Mouse (Mus musculus): ENCODE data around the gene Lrrc75b. TPM values are rescaled to one million over a fixed set of nuclear protein-coding genes. Genes with fewer than 3 reads are reported as not detected.

Gene Lrrc75b
- polyA plus RNA-seq, 1 experiment from 2014 or later = 1.9 TPM

- peaks cover 12% of the 10 kb centered on the region for H3K4me1 ChIP-seq (ENCODE audit: control insufficient read depth, insufficient read depth, low read length)
- WGBS = 68% methylated on average over 13 of the region's 13 CpGs
- ATAC-seq = no peak
- no peak overlapping the region for H3K4me2 ChIP-seq (ENCODE audit: low read depth, low read length)
- H3K27ac ChIP-seq (ENCODE audit: low read length) = no peak overlapping the region
- no peaks in the 10 kb centered on the region for H3K9me3 ChIP-seq (ENCODE audit: control insufficient read depth, low read length)
- H3K9ac ChIP-seq (ENCODE audit: low read depth, low read length) = no peak overlapping the region
- H3K27me3 ChIP-seq (replicated peaks; ENCODE audit: control insufficient read depth, insufficient read depth, low read length) = no peaks in the 10 kb centered on the region
- H3K36me3 ChIP-seq (ENCODE audit: control insufficient read depth, insufficient read depth, low read length) = no peaks in the 10 kb centered on the region
- no peak overlapping the region for H3K4me3 ChIP-seq (ENCODE audit: low read length)
Measured at GRCm38 (mm10) chr10:75552701-75553450, 7.3 kb downstream of the Lrrc75b start.

- no peak overlapping the region for H3K4me3 ChIP-seq (ENCODE audit: low read length)
- no peak for ATAC-seq
- H3K36me3 ChIP-seq (ENCODE audit: control insufficient read depth, insufficient read depth, low read length) = no peaks in the 10 kb centered on the region
- 62% methylated on average over 2 of the region's 2 CpGs for WGBS
- no peak overlapping the region for H3K27ac ChIP-seq (ENCODE audit: low read length)
- no peaks in the 10 kb centered on the region for H3K9me3 ChIP-seq (ENCODE audit: control insufficient read depth, low read length)
- peaks cover 13% of the 10 kb centered on the region for H3K4me1 ChIP-seq (ENCODE audit: control insufficient read depth, insufficient read depth, low read length)
- no peak overlapping the region for H3K9ac ChIP-seq (ENCODE audit: low read depth, low read length)
- no peak overlapping the region for H3K4me2 ChIP-seq (ENCODE audit: low read depth, low read length)
- H3K27me3 ChIP-seq (replicated peaks; ENCODE audit: control insufficient read depth, insufficient read depth, low read length) = no peaks in the 10 kb centered on the region
Measured at GRCm38 (mm10) chr10:75552106-75552505, 8.0 kb downstream of the Lrrc75b start.

GRCm38 (mm10) chr10:75551175-75551574 is 9.0 kb downstream of the Lrrc75b start:
- no peak overlapping the region; the same call in 1 of the 2 replicates for H3K4me2 ChIP-seq (ENCODE audit: low read depth, low read length)
- H3K4me1 ChIP-seq (ENCODE audit: control insufficient read depth, insufficient read depth, low read length) = peaks cover 10% of the 10 kb centered on the region
- no peak overlapping the region for H3K27ac ChIP-seq (ENCODE audit: low read length)
- ATAC-seq = no peak
- H3K36me3 ChIP-seq (ENCODE audit: control insufficient read depth, insufficient read depth, low read length) = no peaks in the 10 kb centered on the region
- H3K4me3 ChIP-seq (ENCODE audit: low read length) = no peak overlapping the region
- peak overlapping the region; percentile 40; the same call in 1 of the 2 replicates for H3K9ac ChIP-seq (ENCODE audit: low read depth, low read length)
- H3K27me3 ChIP-seq (replicated peaks; ENCODE audit: control insufficient read depth, insufficient read depth, low read length) = no peaks in the 10 kb centered on the region
- 25% methylated on average over 12 of the region's 12 CpGs for WGBS
- no peaks in the 10 kb centered on the region for H3K9me3 ChIP-seq (ENCODE audit: control insufficient read depth, low read length)

- no peak overlapping the region for H3K27ac ChIP-seq (ENCODE audit: low read length)
- no peaks in the 10 kb centered on the region for H3K36me3 ChIP-seq (ENCODE audit: control insufficient read depth, insufficient read depth, low read length)
- no peak overlapping the region for H3K4me2 ChIP-seq (ENCODE audit: low read depth, low read length)
- peaks cover 8% of the 10 kb centered on the region for H3K4me1 ChIP-seq (ENCODE audit: control insufficient read depth, insufficient read depth, low read length)
- no peak overlapping the region for H3K9ac ChIP-seq (ENCODE audit: low read depth, low read length)
- H3K9me3 ChIP-seq (ENCODE audit: control insufficient read depth, low read length) = no peaks in the 10 kb centered on the region
- no peak for ATAC-seq
- H3K4me3 ChIP-seq (ENCODE audit: low read length) = no peak overlapping the region
- WGBS = 48% methylated on average over 7 of the region's 7 CpGs
- no peaks in the 10 kb centered on the region for H3K27me3 ChIP-seq (replicated peaks; ENCODE audit: control insufficient read depth, insufficient read depth, low read length)
Measured at GRCm38 (mm10) chr10:75549886-75550285, 10.2 kb downstream of the Lrrc75b start.

GRCm38 (mm10) chr10:75548486-75548885 is 11.6 kb downstream of the Lrrc75b start:
- H3K4me2 ChIP-seq (ENCODE audit: low read depth, low read length) = peak overlapping the region; percentile 26; the same call in 1 of the 2 replicates
- ATAC-seq = peak; percentile 83
- H3K27ac ChIP-seq (ENCODE audit: low read length) = no peak overlapping the region; the same call in none of the 2 replicates
- H3K4me3 ChIP-seq (ENCODE audit: low read length) = no peak overlapping the region
- 22% methylated on average over 14 of the region's 14 CpGs for WGBS
- H3K9me3 ChIP-seq (ENCODE audit: control insufficient read depth, low read length) = no peaks in the 10 kb centered on the region
- peaks cover 8% of the 10 kb centered on the region for H3K4me1 ChIP-seq (ENCODE audit: control insufficient read depth, insufficient read depth, low read length)
- H3K36me3 ChIP-seq (ENCODE audit: control insufficient read depth, insufficient read depth, low read length) = no peaks in the 10 kb centered on the region
- no peaks in the 10 kb centered on the region for H3K27me3 ChIP-seq (replicated peaks; ENCODE audit: control insufficient read depth, insufficient read depth, low read length)
- no peak overlapping the region for H3K9ac ChIP-seq (ENCODE audit: low read depth, low read length)

GRCm38 (mm10) chr10:75547901-75548300 is 12.2 kb downstream of the Lrrc75b start:
- H3K4me2 ChIP-seq (ENCODE audit: low read depth, low read length) = peak overlapping the region; percentile 32
- ATAC-seq = peak; percentile 12; the same call in 1 of the 2 replicates
- H3K27ac ChIP-seq (ENCODE audit: low read length) = no peak overlapping the region
- peak overlapping the region; percentile 43; the same call in 1 of the 2 replicates for H3K9ac ChIP-seq (ENCODE audit: low read depth, low read length)
- H3K4me3 ChIP-seq (ENCODE audit: low read length) = no peak overlapping the region
- no peaks in the 10 kb centered on the region for H3K36me3 ChIP-seq (ENCODE audit: control insufficient read depth, insufficient read depth, low read length)
- no peaks in the 10 kb centered on the region for H3K27me3 ChIP-seq (replicated peaks; ENCODE audit: control insufficient read depth, insufficient read depth, low read length)
- WGBS = 31% methylated on average over 7 of the region's 7 CpGs
- peaks cover 8% of the 10 kb centered on the region for H3K4me1 ChIP-seq (ENCODE audit: control insufficient read depth, insufficient read depth, low read length)
- no peaks in the 10 kb centered on the region for H3K9me3 ChIP-seq (ENCODE audit: control insufficient read depth, low read length)

- no peaks in the 10 kb centered on the region for H3K27me3 ChIP-seq (replicated peaks; ENCODE audit: control insufficient read depth, insufficient read depth, low read length)
- no peaks in the 10 kb centered on the region for H3K4me1 ChIP-seq (ENCODE audit: control insufficient read depth, insufficient read depth, low read length)
- 76% methylated on average over 5 of the region's 5 CpGs for WGBS
- no peak overlapping the region for H3K4me2 ChIP-seq (ENCODE audit: low read depth, low read length)
- H3K36me3 ChIP-seq (ENCODE audit: control insufficient read depth, insufficient read depth, low read length) = no peaks in the 10 kb centered on the region; the same call in 1 of the 2 replicates
- ATAC-seq = no peak
- H3K9me3 ChIP-seq (ENCODE audit: control insufficient read depth, low read length) = no peaks in the 10 kb centered on the region
- no peak overlapping the region for H3K9ac ChIP-seq (ENCODE audit: low read depth, low read length)
- H3K27ac ChIP-seq (ENCODE audit: low read length) = no peak overlapping the region
- no peak overlapping the region for H3K4me3 ChIP-seq (ENCODE audit: low read length)
Measured at GRCm38 (mm10) chr10:75536123-75536522, 24.0 kb downstream of the Lrrc75b start.

GRCm38 (mm10) chr10:75535423-75535822 is 24.7 kb downstream of the Lrrc75b start:
- H3K36me3 ChIP-seq (ENCODE audit: control insufficient read depth, insufficient read depth, low read length) = no peaks in the 10 kb centered on the region; the same call in 1 of the 2 replicates
- H3K4me3 ChIP-seq (ENCODE audit: low read length) = no peak overlapping the region
- no peak overlapping the region for H3K4me2 ChIP-seq (ENCODE audit: low read depth, low read length)
- H3K27me3 ChIP-seq (replicated peaks; ENCODE audit: control insufficient read depth, insufficient read depth, low read length) = no peaks in the 10 kb centered on the region
- ATAC-seq = no peak
- 88% methylated on average over 2 of the region's 2 CpGs for WGBS
- H3K27ac ChIP-seq (ENCODE audit: low read length) = no peak overlapping the region
- no peak overlapping the region for H3K9ac ChIP-seq (ENCODE audit: low read depth, low read length)
- no peaks in the 10 kb centered on the region for H3K9me3 ChIP-seq (ENCODE audit: control insufficient read depth, low read length)
- H3K4me1 ChIP-seq (ENCODE audit: control insufficient read depth, insufficient read depth, low read length) = no peaks in the 10 kb centered on the region

GRCm38 (mm10) chr10:75534934-75535333 is 25.2 kb downstream of the Lrrc75b start:
- Histone ChIP-seq H3K27ac (ENCODE audit: low read length) (no peak overlapping the region), H3K4me2 (ENCODE audit: low read depth, low read length) (no peak overlapping the region), H3K4me3 (ENCODE audit: low read length) (no peak overlapping the region), H3K27me3 (replicated peaks; ENCODE audit: control insufficient read depth, insufficient read depth, low read length) (no peaks in the 10 kb centered on the region), H3K9me3 (ENCODE audit: control insufficient read depth, low read length) (no peaks in the 10 kb centered on the region), H3K36me3 (ENCODE audit: control insufficient read depth, insufficient read depth, low read length) (no peaks in the 10 kb centered on the region; the same call in 1 of the 2 replicates), H3K9ac (ENCODE audit: low read depth, low read length) (no peak overlapping the region), H3K4me1 (ENCODE audit: control insufficient read depth, insufficient read depth, low read length) (no peaks in the 10 kb centered on the region)
- ATAC-seq = no peak
- WGBS = 83% methylated on average over 8 of the region's 8 CpGs
